Mouse (Mus musculus): ENCODE measurements around the gene Shc4.

- no peak for TF ChIP-seq CTCF (conservative IDR thresholded peaks at IDR 0.05 in 1 of 2, IDR thresholded peaks at IDR 0.05 in 1 of 2; ENCODE audit: low read depth in 2 of 2, low read length in 2 of 2)
- TF ChIP-seq TCF12 (IDR thresholded peaks at IDR 0.05; ENCODE audit: low read depth, low read length): no peak
- TF ChIP-seq E2F4 (IDR thresholded peaks at IDR 0.05; ENCODE audit: insufficient replicate concordance, low read depth, low read length): no peak
- TF ChIP-seq UBTF (IDR thresholded peaks at IDR 0.05; ENCODE audit: low read depth, low read length): no peak
- no peak for TF ChIP-seq ZC3H11A (IDR thresholded peaks at IDR 0.05; ENCODE audit: low read depth, low read length)
- TF ChIP-seq ZKSCAN1 (IDR thresholded peaks at IDR 0.05; ENCODE audit: borderline replicate concordance, low read depth, low read length): no peak
- TF ChIP-seq JUND (conservative IDR thresholded peaks at IDR 0.05; ENCODE audit: low read depth, low read length): no peak
- no peak for TF ChIP-seq NRF1 (IDR thresholded peaks at IDR 0.05; ENCODE audit: low read depth, low read length)
- TF ChIP-seq USF2 (conservative IDR thresholded peaks at IDR 0.05; ENCODE audit: low read depth, low read length): no peak
- TF ChIP-seq RAD21 (IDR thresholded peaks at IDR 0.05; ENCODE audit: low read depth, low read length): no peak
- no peak for TF ChIP-seq HCFC1 (IDR thresholded peaks at IDR 0.05; ENCODE audit: low read depth, low read length)
- TF ChIP-seq POLR2A (IDR thresholded peaks at IDR 0.05; ENCODE audit: low read depth, low read length): no peak
Observed at GRCm38 (mm10) chr2:125598958-125599357, 125.0 kb downstream of the Shc4 start.

Data from CH12.LX (cell line).